Mouse (Mus musculus): ENCODE data around the gene Cfc1. TPM values are rescaled to one million over a fixed set of nuclear protein-coding genes. Genes with fewer than 3 reads are reported as not detected.
"Not testable (repeated sequence)": the region's sequence is repeated elsewhere in the genome, so short reads cannot be mapped to it uniquely, and the experiment has no call there.

Gene Cfc1
- not detected in 2 replicates for polyA plus RNA-seq (2012)

GRCm38 (mm10) chr1:34535043-34535698 is at the start of gene Cfc1:
TSS of gene Cfc1 (plus strand) at chr1:34535648.
- not testable (repeated sequence) for TF ChIP-seq GATA1 (IDR thresholded peaks at IDR 0.05; ENCODE audit: low read length)

GRCm38 (mm10) chr1:34487383-34487782 is 48.1 kb upstream of the Cfc1 start:
- no peak for TF ChIP-seq GATA1 (IDR thresholded peaks at IDR 0.05; ENCODE audit: low read length)

GRCm38 (mm10) chr1:34489852-34490541 is 45.5 kb upstream of the Cfc1 start:
- TF ChIP-seq GATA1 (IDR thresholded peaks at IDR 0.05; ENCODE audit: low read length) = peak; percentile 39

- no peak for TF ChIP-seq GATA1 (IDR thresholded peaks at IDR 0.05; ENCODE audit: low read length)
Observed at GRCm38 (mm10) chr1:34491480-34491879, 44.0 kb upstream of the Cfc1 start.

- no peak for TF ChIP-seq GATA1 (IDR thresholded peaks at IDR 0.05; ENCODE audit: low read length)
Observed at GRCm38 (mm10) chr1:34502991-34503390, 32.5 kb upstream of the Cfc1 start.

GRCm38 (mm10) chr1:34505307-34505706 is 30.1 kb upstream of the Cfc1 start:
- TF ChIP-seq GATA1 (IDR thresholded peaks at IDR 0.05; ENCODE audit: low read length) = no peak

- TF ChIP-seq GATA1 (IDR thresholded peaks at IDR 0.05; ENCODE audit: low read length) = no peak
Observed at GRCm38 (mm10) chr1:34505970-34506551, 29.4 kb upstream of the Cfc1 start.

- no peak for TF ChIP-seq GATA1 (IDR thresholded peaks at IDR 0.05; ENCODE audit: low read length)
Observed at GRCm38 (mm10) chr1:34507986-34508385, 27.5 kb upstream of the Cfc1 start.

- TF ChIP-seq GATA1 (IDR thresholded peaks at IDR 0.05; ENCODE audit: low read length) = no peak
Observed at GRCm38 (mm10) chr1:34510575-34510981, 24.9 kb upstream of the Cfc1 start.

- no peak for TF ChIP-seq GATA1 (IDR thresholded peaks at IDR 0.05; ENCODE audit: low read length)
Observed at GRCm38 (mm10) chr1:34511027-34511426, 24.4 kb upstream of the Cfc1 start.

- no peak for TF ChIP-seq GATA1 (IDR thresholded peaks at IDR 0.05; ENCODE audit: low read length)
Observed at GRCm38 (mm10) chr1:34513068-34513467, 22.4 kb upstream of the Cfc1 start.

- TF ChIP-seq GATA1 (IDR thresholded peaks at IDR 0.05; ENCODE audit: low read length) = no peak
Observed at GRCm38 (mm10) chr1:34516595-34516994, 18.9 kb upstream of the Cfc1 start.

GRCm38 (mm10) chr1:34518259-34518658 is 17.2 kb upstream of the Cfc1 start:
- TF ChIP-seq GATA1 (IDR thresholded peaks at IDR 0.05; ENCODE audit: low read length) = no peak

GRCm38 (mm10) chr1:34522205-34522849 is 13.1 kb upstream of the Cfc1 start:
- TF ChIP-seq GATA1 (IDR thresholded peaks at IDR 0.05; ENCODE audit: low read length) = no peak

- no peak for TF ChIP-seq GATA1 (IDR thresholded peaks at IDR 0.05; ENCODE audit: low read length)
Observed at GRCm38 (mm10) chr1:34522850-34523244, 12.6 kb upstream of the Cfc1 start.

- no peak for TF ChIP-seq GATA1 (IDR thresholded peaks at IDR 0.05; ENCODE audit: low read length)
Observed at GRCm38 (mm10) chr1:34523647-34524046, 11.8 kb upstream of the Cfc1 start.
